Mouse (Mus musculus) gastrocnemius, postnatal 4 days (tissue): ENCODE measurements around the gene Kirrel3. TPM values are rescaled to one million over a fixed set of nuclear protein-coding genes. Genes with fewer than 3 reads are reported as not detected.

Source experiments
- DNase-seq, 2 experiments: peaks; one replicate each; pipeline ENCODE4 v3.0.0; 2021 to 2022; ENCODE audit warnings: low spot score in 2 of 2, mixed read lengths in 2 of 2
- total RNA-seq, 2 experiments: library from RNA; stranded (reverse); gene quantifications; 2 replicates each; pipeline ENCODE4 v1.2.3; 2021

Gene Kirrel3
- total RNA-seq, 2 experiments from 2014 or later = 2.0 to 2.7 TPM

DNA sequence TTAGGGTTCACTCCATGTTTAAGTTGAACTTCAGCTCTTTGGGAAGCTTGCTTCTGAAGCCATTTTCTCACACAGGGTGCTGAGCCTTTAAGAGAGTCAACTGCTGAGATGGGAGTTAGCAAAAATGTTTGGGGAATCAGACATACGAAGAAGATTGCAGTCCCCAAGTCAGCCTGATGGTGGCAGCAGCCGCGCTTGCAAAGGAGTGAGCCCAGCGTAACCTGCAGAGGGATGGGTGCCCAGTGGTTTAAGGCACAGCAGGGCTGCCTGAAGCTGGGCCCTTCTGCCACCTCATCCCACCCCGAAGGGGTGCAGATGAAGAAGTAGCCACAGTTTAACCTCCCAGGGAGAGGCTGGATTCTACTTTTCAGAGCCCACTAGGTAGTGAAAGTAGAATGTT lies 13.0 kb downstream of the Kirrel3 start:
- peak; percentile 66 to 78 for DNase-seq

DNA sequence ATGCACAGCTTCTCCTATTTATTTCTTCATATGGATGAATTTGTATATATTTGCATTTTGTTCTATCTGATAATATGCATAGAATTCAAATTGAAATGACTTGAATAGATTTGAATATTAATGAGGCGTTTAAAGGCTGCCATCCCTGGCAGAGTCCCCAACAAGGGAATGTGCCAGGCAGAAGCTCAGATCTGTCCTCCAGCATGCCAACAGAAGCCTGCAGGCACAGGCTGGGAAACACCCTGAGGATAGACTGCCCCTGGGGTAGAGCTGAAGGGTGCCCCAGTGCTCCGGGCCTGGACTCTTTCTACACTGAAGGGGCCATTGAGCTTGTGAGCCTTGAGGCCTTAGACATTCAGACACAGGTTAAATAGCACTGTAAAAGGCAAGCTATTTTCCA lies 21.5 kb downstream of the Kirrel3 start:
- no peak for DNase-seq

DNA sequence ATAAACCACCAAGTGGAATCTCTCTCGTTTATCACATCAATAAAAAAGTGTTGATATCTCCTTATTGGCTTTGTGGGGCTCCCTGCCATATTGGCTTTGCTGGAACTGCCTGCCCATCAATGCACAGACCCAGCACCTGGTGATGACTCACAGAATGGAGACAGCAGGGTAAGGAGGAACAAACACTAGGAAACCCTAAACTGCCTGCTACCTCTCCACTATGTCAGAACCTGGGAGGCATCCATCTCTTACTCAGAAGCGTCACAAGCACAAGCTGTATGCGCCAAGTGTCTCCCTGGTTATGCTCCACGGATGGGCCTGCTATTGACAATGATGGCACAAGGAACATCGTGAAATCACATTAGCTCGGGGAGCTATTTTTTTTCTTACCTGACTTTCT lies 33.2 kb downstream of the Kirrel3 start:
- no peak for DNase-seq

DNA sequence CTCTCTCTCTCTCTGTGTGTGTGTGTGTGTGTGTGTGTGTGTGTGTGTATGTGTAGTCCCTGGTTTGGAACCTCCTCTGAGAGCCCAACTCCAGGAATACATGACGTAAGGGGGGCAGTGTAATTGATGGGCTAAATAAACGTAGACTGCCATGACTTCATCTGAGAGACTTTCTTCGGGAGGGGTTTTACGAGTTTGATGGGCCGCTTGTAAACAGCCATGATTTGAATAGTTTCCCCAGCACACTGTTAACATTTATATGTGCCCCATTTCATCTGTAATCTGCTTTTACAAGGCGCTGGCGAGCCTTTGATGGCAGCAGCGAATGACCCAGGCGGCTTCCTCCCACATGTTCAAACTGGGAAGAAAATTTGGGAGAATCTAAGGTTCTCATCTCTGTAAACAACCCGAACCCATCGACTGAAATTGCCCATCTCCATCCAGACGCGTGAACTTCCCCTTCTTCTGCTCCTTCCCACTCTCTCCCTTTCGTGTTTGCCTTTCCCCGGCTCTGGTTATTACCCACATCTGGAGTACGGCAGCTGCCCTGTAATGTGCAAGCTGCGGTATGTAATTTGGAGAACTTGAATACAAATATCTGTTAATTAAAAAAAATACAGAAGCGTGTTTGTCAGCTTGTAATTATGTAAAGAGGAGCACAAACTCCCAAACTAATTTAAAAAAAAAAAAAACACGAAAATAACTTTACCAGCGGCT lies 34.7 kb downstream of the Kirrel3 start:
- no peak for DNase-seq

DNA sequence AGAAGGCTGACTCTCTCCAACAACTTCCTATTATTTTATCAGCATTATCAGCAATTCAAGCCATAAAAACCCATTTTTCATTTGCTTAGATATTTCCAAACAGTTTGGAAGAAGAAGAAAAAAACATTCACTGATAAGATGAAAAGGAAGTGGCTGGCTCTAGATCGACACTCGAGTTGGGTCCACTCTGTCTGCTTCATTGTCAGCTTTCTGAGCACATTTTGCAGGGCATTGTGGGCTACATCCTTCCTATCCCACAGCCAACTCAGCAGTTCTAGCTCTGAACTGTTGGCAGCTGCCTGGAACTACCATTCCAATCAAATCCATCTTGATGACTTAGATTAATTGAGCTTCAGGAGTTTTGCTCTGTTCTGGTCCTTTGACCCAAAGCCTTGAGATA lies 40.0 kb downstream of the Kirrel3 start:
- no peak for DNase-seq

DNA sequence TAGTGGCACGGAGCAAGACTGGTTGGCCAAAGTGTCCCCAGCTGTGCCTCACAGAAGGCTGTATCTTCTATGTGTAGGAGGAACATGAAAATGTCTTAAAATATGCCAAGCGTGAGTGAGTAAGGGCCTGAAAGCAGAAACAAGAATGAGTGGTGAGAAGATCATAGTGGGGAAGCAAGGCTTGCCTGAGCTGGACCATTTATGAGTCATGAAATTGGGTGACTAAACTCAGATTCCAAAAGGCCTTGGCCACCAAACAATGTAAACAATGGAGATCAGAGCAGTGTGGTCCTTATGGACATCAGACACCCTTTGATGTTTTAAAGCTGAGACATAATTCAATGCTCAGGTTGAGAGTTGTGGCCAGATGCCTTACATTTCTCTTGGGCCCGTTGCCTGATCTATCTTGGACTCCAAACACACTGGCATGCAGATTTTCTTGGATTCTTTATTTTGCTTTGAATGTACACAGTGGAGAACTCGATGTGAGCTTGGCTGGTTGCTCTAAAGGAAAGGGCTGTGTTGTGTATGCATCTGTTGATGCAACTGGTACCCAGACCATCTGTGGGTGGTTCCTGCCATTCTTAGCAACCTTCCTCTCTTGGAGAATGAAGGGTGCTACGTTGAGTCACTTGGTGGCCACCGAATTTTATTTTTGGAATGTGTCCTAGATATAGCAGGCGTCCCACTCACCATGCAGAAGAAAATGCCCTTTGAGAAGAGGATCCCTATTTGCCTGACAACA lies 53.1 kb downstream of the Kirrel3 start:
- no peak for DNase-seq

DNA sequence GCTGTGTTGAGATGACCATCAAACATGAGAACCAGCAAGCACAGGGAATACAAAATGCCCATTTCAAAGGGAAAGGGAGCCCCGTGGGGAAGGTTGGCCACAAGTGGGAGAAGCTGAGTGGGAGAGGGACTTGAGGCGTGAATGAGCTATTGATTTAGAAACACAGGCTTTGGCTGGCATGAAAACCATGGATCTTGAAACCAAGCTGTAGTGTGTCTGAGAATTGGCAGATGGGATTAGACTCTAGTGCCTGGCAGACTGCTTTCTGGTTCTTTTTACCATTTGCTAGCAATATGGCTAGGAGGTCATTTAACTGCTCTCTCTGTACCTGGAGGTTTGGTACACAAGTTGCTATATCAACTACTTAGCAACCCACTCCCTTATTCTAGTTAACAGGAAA lies 56.2 kb downstream of the Kirrel3 start:
- DNase-seq = no peak

DNA sequence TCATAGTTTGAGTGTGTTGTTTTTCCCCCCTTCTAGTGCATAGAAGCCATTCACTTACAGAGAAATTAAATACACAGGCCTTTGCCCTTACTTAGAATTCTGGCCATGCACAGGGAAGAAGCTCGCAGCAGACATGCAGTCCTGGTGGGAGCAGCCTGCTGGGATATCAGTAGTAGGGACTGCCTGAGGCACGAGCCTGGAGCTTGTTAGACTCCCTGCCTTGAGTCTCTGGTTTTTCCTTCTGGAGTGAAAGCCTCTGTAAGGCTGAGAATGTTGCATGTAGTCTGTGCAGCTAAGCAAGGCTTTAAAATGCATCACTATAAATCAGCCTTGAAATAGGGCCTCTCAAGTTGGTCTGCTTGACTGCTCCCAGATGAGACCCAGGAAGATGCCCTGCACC lies 70.0 kb downstream of the Kirrel3 start:
- no peak for DNase-seq

DNA sequence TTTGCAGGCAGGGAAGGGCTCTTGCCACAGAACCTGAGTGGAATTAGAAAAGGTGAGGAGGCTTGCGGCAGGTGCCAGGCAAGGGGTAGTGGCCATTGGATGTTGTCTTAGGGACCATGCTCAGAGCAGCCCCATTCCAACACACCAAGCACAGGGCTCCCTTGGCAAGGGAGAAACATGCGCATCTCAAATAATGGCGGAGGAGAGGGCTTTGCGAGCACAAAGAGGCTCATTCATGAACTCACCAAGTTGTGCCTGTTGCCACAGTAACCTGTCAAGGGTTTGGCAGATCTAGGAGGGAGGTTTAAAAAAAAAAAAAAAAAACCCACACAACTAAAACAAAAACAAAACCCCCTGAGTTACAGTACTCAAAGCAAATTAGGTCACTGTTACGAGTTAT lies 72.2 kb downstream of the Kirrel3 start:
- DNase-seq = no peak

DNA sequence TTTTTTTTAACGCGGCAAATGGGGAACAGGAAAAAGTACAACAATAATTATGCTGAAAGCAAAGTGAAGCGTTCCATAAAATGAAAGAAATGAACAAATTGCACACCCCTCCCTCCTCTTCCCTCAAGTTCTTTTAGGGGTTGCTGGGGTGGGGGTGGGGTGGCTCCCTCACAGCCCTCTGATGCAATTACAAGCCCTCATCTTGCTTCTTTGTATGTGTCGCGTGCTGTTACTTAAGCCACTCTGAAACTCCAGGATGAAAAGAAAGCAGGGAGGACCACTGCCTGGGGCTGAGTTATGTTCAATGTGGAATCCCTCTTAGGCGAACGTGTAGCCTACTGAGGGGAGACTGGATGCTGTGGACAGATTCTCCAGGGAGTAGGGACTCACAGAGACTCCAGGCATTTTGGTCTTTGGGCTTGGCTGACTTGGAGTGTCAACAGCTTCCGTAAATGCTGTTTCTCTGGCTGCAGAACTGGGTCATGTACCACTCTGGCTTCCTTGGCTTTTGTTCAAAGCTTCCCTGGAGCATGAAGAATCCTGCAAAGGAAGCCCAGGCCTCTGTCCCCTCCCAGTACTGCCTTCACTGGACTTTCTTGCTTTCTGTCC lies 72.7 kb downstream of the Kirrel3 start:
- no peak for DNase-seq

DNA sequence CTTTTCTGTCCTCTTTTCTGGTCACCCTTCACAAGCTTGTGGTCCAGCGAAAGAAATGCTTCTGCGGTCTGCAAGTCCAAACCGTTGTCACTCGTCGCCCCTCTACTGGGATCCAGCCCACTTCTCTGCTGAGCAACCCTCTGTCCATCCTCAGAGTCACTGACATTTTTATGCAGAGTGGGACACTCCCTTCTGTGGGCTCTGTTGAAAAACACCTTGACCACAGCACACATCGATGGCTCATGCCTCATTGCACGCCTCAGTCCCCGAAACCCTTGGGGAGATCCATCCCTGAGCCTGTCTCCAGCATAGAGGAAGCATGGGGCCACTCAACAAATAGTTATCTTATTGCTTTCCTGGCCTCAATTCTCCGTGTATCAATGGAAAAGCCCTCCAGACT lies 73.4 kb downstream of the Kirrel3 start:
- no peak for DNase-seq

DNA sequence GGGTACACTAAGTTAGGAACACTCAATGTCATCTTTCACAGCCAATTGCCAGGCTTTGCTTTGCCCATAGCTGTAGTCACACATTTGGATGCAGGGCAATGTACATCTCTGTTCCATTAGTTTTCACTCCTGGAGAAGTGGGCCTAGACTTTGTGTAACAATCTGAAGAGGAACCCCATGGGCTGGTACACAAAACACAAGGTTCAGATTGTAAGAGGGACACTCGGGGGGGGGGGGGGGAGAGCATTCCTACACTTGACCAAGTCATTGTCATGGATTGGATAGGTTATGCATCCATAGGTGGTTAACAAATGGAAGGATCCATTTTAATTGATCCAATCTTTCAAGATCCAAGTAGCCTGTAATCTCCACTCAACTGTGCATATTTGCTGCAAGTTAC lies 75.6 kb downstream of the Kirrel3 start:
- DNase-seq = no peak

DNA sequence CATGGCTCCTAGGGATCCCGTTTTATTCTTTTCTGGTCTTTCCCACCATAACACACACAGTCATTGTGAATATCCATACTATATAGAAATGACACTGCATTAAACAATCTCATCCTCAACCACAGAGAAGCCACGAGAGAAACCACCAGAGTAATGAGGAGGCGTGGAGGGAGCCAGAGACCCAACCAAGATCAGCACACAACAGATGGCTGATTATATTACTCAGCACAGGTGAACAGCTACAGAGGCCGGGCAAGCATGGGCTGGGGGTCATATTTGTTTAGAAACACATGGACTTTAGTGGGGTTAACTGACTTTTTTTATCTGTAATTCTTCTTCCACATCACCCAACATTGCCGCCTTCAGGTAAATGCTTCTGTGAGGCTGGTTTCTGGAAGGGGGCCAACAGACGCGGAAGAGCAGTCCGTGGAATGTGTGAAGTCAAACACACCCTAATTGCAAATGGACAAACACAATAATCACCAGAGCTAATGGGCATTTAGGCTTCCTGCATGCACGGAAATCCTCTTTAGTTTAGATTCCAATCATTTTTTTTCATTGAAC lies 76.8 kb downstream of the Kirrel3 start:
- no peak for DNase-seq

DNA sequence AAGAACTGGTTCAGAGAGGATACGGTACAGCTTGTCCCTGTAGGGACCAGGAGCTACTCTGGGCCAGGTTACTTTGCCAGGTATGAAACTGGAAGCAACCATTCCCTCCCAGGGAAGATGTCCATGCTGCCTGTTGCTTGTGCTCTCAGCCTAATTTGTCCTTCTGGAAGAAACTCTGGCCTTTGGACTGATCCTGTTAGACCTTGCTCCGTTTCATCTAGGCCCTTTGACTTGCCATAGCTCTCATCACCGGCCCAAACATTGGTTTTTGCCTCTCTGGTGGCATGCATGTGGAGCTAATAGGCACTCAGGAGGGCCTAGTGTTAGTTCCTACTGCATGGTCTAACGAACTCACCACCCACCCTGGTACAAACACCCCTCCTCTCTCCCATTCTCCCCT lies 88.2 kb downstream of the Kirrel3 start:
- no peak for DNase-seq

DNA sequence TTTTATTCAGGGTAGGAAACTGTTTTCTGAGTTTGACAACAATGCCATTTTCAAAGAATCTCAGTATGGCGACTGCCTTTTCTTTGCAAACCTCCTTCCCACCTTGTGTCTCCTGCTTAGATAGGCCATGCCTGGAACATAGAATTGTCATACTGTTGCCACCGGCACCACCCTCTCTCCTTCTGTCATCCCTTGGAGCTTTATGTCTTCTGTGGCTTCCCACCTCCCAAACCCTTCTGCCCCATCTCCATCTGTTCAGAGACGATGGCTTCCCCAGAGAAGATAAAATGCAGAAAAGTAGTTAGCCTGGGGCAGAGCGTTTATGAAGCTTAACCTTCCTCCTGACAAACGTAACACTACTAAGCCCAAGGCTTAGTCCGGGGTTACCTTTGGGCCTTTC lies 88.9 kb downstream of the Kirrel3 start:
- no peak for DNase-seq

DNA sequence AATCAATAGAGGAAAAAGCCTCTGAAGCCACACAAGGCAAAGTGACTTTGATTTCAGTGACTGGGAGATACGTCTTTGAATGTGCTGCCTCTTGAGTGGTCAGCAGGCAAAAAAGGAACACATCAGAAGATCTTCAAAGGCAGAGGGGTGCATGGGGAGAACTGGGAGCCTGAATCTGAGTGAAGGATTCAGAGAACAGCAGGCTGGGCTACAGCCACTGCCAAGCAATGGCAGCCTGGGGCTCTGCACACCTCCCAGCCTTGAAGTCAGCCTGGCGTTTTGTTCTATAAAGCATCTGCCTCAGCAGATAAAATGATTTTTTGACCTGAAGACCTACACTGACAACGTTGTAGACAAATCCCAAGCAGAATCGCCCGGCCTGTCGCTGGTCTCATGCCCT lies 93.5 kb downstream of the Kirrel3 start:
- DNase-seq = no peak

DNA sequence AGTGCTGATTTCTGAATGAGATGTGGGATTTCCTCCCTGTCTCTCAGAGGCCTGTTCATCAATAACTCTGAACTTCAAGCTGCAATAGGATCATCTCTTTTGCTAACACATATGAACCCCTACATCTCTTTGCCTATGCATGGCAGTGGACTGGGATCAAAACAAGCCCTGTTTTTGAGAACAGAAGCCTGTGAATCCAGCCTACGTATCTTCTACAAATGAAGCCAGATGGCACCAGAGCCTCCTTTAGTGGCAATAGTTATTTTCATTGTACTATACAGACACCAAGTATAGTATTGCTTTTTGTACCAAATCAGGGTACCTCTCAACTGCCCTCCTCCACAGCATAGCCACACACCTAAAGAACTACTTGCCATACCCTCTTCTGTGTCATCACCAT lies 94.4 kb downstream of the Kirrel3 start:
- no peak for DNase-seq

DNA sequence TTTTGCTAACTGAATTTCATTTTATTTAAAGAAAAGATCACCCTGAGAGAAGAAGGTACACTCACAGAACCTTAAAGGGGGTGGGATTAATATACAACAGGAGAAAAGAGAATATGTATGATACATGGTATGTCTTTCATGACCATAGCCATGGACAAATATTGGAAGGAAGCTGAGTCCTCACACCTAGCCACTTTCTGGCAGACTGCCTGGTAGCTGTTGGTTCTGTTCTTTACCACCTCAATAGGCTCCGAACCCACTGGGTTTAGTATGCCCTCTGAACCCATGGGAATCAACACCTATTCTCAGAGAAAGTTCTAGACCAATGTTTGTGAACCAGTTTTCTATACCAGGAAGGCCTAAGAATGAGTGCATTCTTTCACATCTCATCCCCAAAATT lies 96.8 kb downstream of the Kirrel3 start:
- no peak for DNase-seq

DNA sequence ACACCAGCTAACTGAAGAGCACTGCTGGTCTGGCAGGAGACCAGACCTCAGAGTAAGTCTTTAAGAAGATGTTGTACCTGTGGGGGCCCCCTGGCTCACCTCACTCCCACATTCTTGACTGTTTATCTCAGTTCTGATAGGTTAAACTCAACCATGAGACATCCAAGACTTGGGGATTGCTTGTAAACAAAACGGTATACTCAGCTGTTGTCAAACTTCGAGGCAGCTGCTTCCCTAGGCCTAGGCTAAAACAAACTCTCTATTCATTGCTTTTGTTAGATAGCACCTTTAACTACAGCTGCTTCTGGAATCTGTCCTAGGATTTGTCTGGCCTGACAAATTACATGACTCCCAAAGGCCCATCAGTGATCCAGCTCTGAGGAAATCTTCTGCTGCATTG lies 99.8 kb downstream of the Kirrel3 start:
- no peak for DNase-seq

DNA sequence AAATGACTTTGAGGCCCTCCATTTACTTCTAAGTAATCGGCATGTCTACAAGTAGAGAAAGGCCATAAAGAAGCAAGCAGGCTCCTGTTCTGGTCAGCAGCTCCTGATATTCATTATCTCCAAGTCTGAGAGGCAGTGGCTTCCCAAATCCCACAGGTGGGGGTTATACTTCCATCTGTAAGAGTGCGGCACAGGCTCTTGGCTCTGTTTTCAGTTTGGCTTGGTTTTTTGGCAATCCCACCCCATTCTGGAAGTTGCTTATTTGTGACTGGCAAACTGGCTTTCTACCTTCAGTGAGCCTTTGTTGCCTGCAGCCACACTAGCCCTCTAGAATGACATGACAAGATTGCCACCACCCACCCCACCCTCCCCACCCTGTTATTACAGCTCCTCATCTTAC lies 100.4 kb downstream of the Kirrel3 start:
- DNase-seq = no peak

DNA sequence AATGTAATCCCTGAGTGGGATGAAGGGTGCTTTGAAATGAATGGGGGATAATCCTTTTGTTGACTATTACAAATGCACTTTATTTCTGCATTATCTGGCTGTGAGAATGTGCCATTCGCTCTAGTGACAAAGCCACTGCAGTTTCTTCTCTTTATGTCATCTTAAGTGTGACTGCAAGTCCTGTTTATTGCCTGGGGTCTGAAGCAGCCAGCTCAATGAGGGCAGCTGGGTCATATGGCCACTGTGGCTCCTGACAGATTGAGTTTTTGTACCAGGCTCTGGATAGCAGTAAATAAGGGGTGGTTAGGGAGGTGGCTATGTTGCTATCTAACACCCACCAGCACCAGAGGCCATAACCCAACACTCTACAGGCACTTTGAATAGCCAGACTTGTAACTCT lies 104.1 kb downstream of the Kirrel3 start:
- DNase-seq = no peak

DNA sequence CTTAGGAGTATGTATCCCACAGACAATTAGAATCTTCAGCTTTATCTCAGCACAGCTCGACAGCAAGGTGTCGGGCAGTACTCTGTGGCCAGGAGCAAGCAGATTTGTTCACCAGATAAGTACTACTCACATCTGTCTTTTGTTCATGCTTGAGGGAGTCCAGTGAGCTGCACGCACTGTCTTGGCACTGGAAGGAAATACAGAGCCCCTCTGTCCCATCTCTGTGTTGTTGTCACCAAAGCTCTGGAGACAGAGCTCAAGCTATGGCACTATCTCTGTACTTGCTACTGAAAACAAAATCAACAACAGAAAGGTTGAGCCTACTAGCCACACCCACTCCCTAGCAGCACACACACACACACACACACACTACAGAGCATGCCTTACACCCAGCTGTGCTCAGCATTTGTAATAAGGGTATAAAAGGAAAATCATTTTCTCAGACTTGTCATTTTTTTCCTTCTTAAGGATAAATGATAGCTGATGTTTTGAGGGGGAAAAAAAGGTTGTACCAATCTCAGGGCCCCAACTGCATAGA lies 106.4 kb downstream of the Kirrel3 start:
- no peak for DNase-seq
